Mouse (Mus musculus) midbrain, embryonic 13.5 days (tissue): ENCODE results near the gene Stxbp6. TPM values are rescaled to one million over a fixed set of nuclear protein-coding genes. Genes with fewer than 3 reads are reported as not detected.
A peak's percentile ranks its signal among the peaks of the same experiment; 100 is the strongest.

Experiments used
- ATAC-seq: fragments of 200-750 bp; cut with Nextera tagmentation; 2 replicates; pipeline ENCODE4 v1.8.0; 2017; ENCODE audit warnings: mild to moderate bottlenecking, moderate TSS enrichment, moderate library complexity
- H3K27ac ChIP-seq: fragments of 300-500 bp; sonication (generic); 2 replicates; pipeline ENCODE4 v1.5.1; 2015; ENCODE audit warnings: inconsistent platforms, mild to moderate bottlenecking, moderate library complexity
- H3K27me3 ChIP-seq: fragments of 300-500 bp; sonication (generic); 2 replicates; pipeline ENCODE4 v1.6.1; 2015; ENCODE audit warnings: mild to moderate bottlenecking, inconsistent platforms
- H3K36me3 ChIP-seq: fragments of 300-500 bp; sonication (generic); 2 replicates; pipeline ENCODE4 v1.6.1; 2015; ENCODE audit warnings: mild to moderate bottlenecking, inconsistent platforms
- H3K4me1 ChIP-seq: fragments of 300-500 bp; sonication (generic); replicated peaks from 2 replicates; pipeline ENCODE4 v1.6.1; 2015; ENCODE audit warnings: inconsistent platforms
- H3K4me2 ChIP-seq: fragments of 300-500 bp; sonication (generic); replicated peaks from 2 replicates; pipeline ENCODE4 v1.6.1; 2015; ENCODE audit warnings: moderate library complexity, mild to moderate bottlenecking, inconsistent platforms
- H3K4me3 ChIP-seq: fragments of 300-500 bp; sonication (generic); replicated peaks from 2 replicates; pipeline ENCODE4 v1.5.1; 2015; ENCODE audit warnings: mild to moderate bottlenecking, inconsistent platforms
- H3K9ac ChIP-seq: fragments of 300-500 bp; sonication (generic); replicated peaks from 2 replicates; pipeline ENCODE4 v1.6.1; 2015; ENCODE audit warnings: mild to moderate bottlenecking, inconsistent platforms
- H3K9me3 ChIP-seq: fragments of 300-500 bp; sonication (generic); 2 replicates; pipeline ENCODE4 v1.6.1; 2016; ENCODE audit warnings: mild to moderate bottlenecking, inconsistent platforms
- WGBS: fragments of 180-500 bp; shearing (Covaris S2); methylation state at CpG from one replicate; pipeline ENCODE4 v1.1.7; 2015; 5-methylcytosine and 5-hydroxymethylcytosine counted together
- polyA plus RNA-seq: library from polyadenylated mRNA; unstranded; fragments of >200 nt; fragmentation: Nextera tagmentation; extraction: Ambion mirVana; gene quantifications from 2 replicates; pipeline ENCODE4 v1.2.1, GENCODE M21; 2015

Stxbp6 gene
- polyA plus RNA-seq, 1 experiment from 2014 or later: 9.6 TPM

DNA sequence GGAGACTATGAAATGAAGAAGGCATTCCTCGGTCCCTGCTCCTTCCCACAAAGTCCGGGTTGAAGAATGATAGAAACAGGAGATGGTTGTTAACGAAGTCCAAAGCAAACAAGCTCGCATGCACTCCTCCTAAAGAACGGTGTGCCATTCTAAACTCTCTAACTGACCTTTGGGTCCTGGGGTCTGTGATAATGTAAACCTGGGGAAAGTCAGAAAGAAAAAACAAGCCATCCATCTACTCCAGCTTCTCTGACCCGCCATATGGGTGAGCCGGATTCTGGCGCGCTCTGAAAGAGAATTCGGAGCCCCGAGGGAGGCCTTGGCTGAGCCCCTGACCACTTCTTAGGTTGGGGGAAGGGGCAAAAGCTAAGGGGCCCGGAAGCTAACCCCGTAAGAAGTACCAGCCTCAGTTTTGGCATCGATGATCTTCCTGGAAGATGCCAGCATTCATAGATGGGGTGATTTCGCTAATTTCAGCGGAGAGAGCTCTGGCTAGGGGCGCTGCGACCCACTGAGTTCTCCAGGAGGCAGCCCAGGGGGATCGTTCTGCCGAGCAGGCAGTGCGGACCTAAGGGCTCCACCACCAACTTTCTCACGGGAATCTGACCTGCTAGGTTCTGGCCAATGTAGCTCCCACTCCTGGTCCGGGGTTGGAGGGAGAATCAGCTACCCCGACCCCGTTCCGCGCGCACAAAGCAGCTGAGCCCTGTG, 1.0 kb downstream of the Stxbp6 start:
- Histone ChIP-seq H3K27ac (peak overlapping the region; percentile 63; the same call in 1 of the 2 replicates), H3K36me3 (no peaks in the 10 kb centered on the region), H3K4me2 (peak overlapping the region; percentile 88), H3K4me1 (peaks cover 19% of the 10 kb centered on the region), H3K9me3 (no peaks in the 10 kb centered on the region), H3K9ac (peak overlapping the region; percentile 73), H3K4me3 (peak overlapping the region; percentile 68), H3K27me3 (peaks cover 2% of the 10 kb centered on the region; the same call in 1 of the 2 replicates)
- peak; percentile 24 for ATAC-seq
- under 1% methylated on average over 28 of the region's 28 CpGs for WGBS

DNA sequence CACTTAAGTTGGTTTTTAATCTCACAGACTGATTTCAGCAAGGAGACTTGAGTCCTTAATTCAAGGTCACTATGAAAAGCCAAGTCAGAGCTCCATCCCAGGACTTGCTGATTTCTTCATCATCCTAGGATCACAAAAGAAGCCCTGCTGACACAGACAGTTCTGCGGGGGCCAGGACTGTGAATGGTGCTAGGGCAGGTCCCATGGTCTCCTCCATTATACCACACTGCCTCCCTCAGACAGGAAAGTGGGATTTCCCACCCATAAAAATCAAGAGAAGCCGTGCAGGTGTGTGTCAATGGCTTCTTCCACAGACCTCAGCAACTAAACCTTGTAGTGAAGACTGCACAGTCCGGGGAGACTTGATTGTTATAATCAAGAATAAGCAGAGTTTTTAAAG, 2.3 kb downstream of the Stxbp6 start:
- ATAC-seq: no peak
- H3K27ac ChIP-seq: no peak overlapping the region
- H3K36me3 ChIP-seq: no peaks in the 10 kb centered on the region
- peaks cover 2% of the 10 kb centered on the region; the same call in 1 of the 2 replicates for H3K27me3 ChIP-seq
- no peak overlapping the region for H3K4me2 ChIP-seq
- H3K9ac ChIP-seq: no peak overlapping the region
- 49% methylated on average over 3 of the region's 3 CpGs for WGBS
- no peaks in the 10 kb centered on the region for H3K9me3 ChIP-seq
- no peak overlapping the region for H3K4me3 ChIP-seq
- H3K4me1 ChIP-seq: peaks cover 25% of the 10 kb centered on the region

DNA sequence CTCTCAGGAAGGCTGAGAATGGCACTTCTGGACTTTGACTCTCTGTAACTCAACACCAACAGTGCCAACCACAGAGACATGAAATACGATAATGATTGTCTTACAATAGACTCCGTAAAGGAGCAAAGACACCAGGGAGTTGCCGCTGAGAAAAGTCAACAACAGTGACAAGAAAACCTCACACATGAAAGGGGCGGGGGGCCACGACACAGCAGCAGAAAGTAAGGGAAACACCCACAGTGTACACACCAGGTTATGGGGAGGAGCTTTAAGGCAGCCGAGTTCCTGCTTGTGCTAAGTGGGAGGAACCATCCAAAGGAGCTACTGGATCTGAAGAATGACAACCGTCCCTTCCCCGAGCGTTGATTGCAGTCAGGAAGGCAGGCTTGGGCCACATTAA, 4.3 kb downstream of the Stxbp6 start:
- Histone ChIP-seq H3K9ac (no peak overlapping the region), H3K4me1 (peaks cover 33% of the 10 kb centered on the region), H3K9me3 (no peaks in the 10 kb centered on the region), H3K27ac (no peak overlapping the region), H3K36me3 (no peaks in the 10 kb centered on the region), H3K4me2 (no peak overlapping the region), H3K4me3 (no peak overlapping the region), H3K27me3 (no peaks in the 10 kb centered on the region)
- WGBS: 72% methylated on average over 9 of the region's 9 CpGs
- no peak for ATAC-seq

DNA sequence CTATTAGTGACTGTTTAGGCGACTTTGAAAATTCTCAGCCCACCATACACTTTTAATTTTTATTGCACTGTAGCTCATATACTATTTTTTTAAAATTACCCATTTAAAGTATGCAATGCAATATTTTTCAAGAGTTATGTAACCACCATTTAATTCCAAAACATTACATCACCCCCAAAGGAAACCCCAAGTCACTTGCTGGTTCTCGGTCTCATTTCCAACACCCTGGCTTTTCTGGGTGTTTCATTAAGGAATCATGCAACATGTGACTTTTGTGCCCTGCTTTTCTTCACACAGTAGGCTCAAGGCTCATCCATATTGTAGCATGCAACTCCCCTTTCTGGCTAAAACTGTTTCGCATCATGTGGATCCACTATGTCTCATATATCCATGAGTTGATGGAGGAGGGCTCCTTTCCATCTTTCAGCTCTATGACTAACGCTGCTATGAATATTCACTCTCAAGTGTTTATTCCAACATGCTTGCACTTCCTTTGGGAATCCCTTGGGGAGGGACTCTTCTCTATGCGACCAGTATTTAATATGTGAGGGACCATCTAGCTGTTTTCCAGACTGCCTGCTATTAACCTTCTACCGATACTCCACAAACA, 6.3 kb downstream of the Stxbp6 start:
- H3K27ac ChIP-seq: no peak overlapping the region
- 87% methylated on average over 6 of the region's 6 CpGs for WGBS

DNA sequence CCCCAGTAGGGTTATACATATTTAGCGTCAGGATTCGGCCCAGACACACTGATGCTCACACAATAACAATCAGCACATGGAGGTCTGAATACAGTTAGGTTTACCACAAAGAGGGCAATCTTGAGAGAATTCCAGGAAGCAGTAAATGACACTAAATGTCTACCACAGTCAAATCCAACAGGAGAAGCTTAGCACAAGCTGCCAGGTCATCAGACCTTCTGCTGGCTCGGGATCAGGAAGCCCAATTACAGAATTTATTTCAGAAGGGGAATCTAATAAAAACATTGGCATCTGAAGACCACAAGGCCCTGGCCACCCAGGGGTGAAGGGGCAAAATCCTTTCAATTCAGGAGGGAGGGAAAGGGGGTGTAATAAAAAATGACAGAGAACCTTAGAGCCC, 6.8 kb downstream of the Stxbp6 start:
- H3K4me3 ChIP-seq: no peak overlapping the region
- H3K36me3 ChIP-seq: no peaks in the 10 kb centered on the region
- H3K27ac ChIP-seq: no peak overlapping the region
- no peak overlapping the region for H3K9ac ChIP-seq
- ATAC-seq: peak; percentile 24
- 39% methylated on average over 3 of the region's 3 CpGs for WGBS
- peak overlapping the region; percentile 33; the same call in 1 of the 2 replicates for H3K4me2 ChIP-seq
- H3K9me3 ChIP-seq: 0 out of 2 replicates have a peak, but pooled peaks cover 3% of the 10 kb centered on the region
- H3K27me3 ChIP-seq: no peaks in the 10 kb centered on the region
- peaks cover 14% of the 10 kb centered on the region for H3K4me1 ChIP-seq

More for the DNA sequence above, 6.3 kb downstream of the Stxbp6 start:
- Histone ChIP-seq H3K36me3 (no peaks in the 10 kb centered on the region), H3K4me3 (no peak overlapping the region), H3K9ac (no peak overlapping the region), H3K9me3 (no peaks in the 10 kb centered on the region), H3K4me1 (peaks cover 19% of the 10 kb centered on the region), H3K4me2 (no peak overlapping the region), H3K27me3 (no peaks in the 10 kb centered on the region)
- ATAC-seq: no peak

DNA sequence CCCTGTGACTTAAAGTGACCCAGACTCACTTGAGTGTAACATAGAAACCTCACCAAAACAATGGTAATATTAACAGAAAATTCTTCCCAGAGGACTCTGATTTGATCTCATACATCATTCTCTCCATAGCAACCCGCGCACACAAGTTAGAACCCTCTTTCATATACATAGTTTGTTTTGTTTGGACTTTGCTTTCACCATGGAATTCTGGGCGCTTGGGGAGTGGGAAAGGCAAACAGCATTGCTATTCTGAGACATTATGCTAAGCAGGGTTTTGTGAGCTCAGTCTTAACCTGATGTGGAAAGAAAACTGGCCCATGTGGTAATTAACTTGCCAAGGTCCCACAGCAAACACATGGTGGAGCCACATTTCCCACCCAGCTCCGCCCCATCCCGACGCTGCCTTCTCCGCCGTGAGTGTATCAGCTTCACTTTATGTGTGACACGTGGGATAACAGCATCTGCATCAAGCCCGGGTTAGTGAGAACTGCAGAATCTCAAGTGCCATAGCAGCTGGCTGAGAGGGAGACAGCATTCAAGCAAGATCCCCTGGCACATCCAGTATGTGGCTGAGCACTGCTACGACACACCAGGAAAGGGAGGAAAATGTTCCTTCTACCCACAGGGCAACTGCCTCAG, 7.3 kb downstream of the Stxbp6 start:
- Histone ChIP-seq H3K9ac (no peak overlapping the region), H3K4me2 (peak overlapping the region; percentile 33), H3K9me3 (0 out of 2 replicates have a peak, but pooled peaks cover 3% of the 10 kb centered on the region), H3K36me3 (no peaks in the 10 kb centered on the region), H3K27me3 (no peaks in the 10 kb centered on the region), H3K4me1 (peaks cover 14% of the 10 kb centered on the region), H3K27ac (no peak overlapping the region), H3K4me3 (no peak overlapping the region)
- WGBS: 32% methylated on average over 11 of the region's 11 CpGs
- ATAC-seq: peak; percentile 77

DNA sequence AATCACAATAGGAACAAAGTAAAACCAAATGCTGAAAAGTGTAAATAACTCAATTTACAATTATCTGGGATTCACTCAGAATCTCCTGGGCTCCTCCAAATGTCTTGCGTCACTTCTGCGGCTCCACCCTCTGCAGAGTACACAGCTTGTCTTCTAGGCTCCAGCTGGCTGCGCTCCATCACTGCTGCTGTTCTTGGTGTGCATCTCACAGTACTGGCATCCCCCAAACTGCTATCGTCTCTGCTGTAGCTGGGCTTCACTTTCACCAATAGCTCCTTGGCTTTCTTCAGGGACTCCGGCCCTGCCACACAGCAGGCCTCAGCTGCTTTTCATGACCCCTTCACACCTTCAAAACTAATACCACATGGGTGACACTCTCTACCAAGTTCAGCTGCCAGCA, 10.9 kb downstream of the Stxbp6 start:
- H3K4me1 ChIP-seq: peaks cover 14% of the 10 kb centered on the region
- no peak for ATAC-seq
- H3K9me3 ChIP-seq: 0 out of 2 replicates have a peak, but pooled peaks cover 3% of the 10 kb centered on the region
- no peak overlapping the region for H3K9ac ChIP-seq
- no peaks in the 10 kb centered on the region for H3K36me3 ChIP-seq
- no peak overlapping the region for H3K4me3 ChIP-seq
- no peaks in the 10 kb centered on the region for H3K27me3 ChIP-seq
- no peak overlapping the region for H3K27ac ChIP-seq
- 91% methylated on average over 5 of the region's 5 CpGs for WGBS
- no peak overlapping the region for H3K4me2 ChIP-seq

DNA sequence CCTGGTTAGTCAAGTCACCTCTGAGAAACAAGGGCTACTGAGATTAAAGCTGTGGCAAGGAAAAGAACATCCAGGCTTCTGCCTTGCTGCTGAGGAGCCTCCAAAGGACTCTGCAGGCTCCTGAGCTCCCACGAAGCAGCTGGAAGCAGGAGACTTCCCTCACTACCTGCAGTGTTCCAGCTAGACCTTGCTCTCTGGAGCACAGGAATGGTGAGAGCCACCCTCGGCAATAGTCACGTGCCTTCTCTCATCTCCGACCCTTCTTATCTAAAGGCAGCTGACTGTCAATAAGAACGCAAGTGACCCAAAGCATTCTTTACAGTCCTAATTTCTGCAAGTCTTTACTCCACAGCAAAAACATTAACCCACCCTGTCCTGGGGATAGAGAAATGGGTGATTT, 13.2 kb downstream of the Stxbp6 start:
- no peak overlapping the region for H3K4me2 ChIP-seq
- no peak overlapping the region for H3K9ac ChIP-seq
- H3K27ac ChIP-seq: no peak overlapping the region
- H3K36me3 ChIP-seq: no peaks in the 10 kb centered on the region
- 82% methylated on average over 5 of the region's 5 CpGs for WGBS
- no peaks in the 10 kb centered on the region for H3K27me3 ChIP-seq
- no peak overlapping the region for H3K4me3 ChIP-seq
- H3K9me3 ChIP-seq: 0 out of 2 replicates have a peak, but pooled peaks cover 3% of the 10 kb centered on the region
- ATAC-seq: no peak
- H3K4me1 ChIP-seq: no peaks in the 10 kb centered on the region

DNA sequence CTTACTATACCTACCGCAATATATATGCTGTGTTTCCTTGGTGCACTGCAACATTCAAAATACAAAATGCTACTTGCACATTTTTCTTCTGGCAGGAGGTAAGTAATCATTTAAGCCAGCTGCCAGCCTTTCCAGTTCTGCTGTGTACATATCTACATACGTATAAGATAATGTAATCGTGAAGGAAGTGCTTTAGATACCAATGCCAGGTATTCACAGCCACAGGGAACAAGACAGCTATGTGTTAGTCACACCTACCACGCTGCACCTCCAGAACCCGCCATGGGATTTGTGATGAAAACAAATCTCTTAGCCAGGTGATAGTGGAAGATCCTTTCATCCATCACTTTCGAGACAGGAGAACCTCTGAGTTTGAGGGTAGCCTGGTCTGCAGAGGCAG, 13.7 kb downstream of the Stxbp6 start:
- H3K9me3 ChIP-seq: 0 out of 2 replicates have a peak, but pooled peaks cover 3% of the 10 kb centered on the region
- no peak overlapping the region for H3K4me2 ChIP-seq
- no peak overlapping the region for H3K4me3 ChIP-seq
- H3K36me3 ChIP-seq: no peaks in the 10 kb centered on the region
- no peak overlapping the region for H3K27ac ChIP-seq
- no peaks in the 10 kb centered on the region for H3K27me3 ChIP-seq
- no peaks in the 10 kb centered on the region for H3K4me1 ChIP-seq
- no peak for ATAC-seq
- 94% methylated on average over 6 of the region's 6 CpGs for WGBS
- H3K9ac ChIP-seq: no peak overlapping the region

DNA sequence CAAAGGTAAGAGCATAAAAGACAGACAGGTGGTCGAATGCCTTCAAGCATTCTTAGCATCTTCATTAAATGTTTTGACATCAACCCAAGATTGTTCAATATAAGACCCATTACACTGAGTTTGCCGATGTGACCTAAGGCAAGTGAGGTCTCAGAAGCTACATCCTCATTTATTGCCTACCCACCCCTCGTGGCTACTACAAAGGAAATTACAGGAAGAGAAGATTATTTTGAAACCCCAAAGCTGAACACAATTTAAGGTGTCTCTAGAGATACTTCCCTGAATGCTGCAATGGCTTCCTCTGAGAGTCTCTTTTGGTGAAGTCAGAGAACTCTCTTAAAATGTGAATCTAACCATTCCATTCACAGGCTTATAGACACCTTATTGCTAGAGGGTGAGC, 16.5 kb downstream of the Stxbp6 start:
- no peak overlapping the region for H3K4me3 ChIP-seq
- ATAC-seq: no peak
- no peak overlapping the region for H3K9ac ChIP-seq
- H3K27me3 ChIP-seq: no peaks in the 10 kb centered on the region
- no peak overlapping the region for H3K4me2 ChIP-seq
- 89% methylated on average over 3 of the region's 3 CpGs for WGBS
- no peaks in the 10 kb centered on the region for H3K36me3 ChIP-seq
- no peaks in the 10 kb centered on the region for H3K4me1 ChIP-seq
- H3K9me3 ChIP-seq: 0 out of 2 replicates have a peak, but pooled peaks cover 2% of the 10 kb centered on the region
- H3K27ac ChIP-seq: no peak overlapping the region

DNA sequence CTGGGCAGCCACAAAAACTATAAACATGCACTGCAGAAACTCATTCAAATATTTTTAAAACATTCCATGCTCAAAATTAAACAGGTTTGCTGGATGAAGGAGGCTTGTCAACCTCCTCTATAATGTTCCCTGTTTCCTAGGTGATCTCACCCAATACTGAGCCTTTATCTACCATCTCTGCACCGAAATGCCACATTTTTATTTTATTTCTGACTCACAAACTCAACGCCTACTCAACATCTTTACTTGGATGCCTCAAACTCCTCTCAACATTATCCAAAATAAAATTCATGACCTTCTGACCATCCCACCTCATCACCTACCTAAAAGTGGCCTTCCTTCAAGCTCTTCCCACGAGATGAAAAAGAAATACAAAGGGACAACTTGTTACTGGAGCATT, 18.1 kb downstream of the Stxbp6 start:
- no peaks in the 10 kb centered on the region for H3K36me3 ChIP-seq
- WGBS: 87% methylated on average over 3 of the region's 3 CpGs
- no peaks in the 10 kb centered on the region for H3K27me3 ChIP-seq
- no peaks in the 10 kb centered on the region for H3K4me1 ChIP-seq
- no peak for ATAC-seq
- no peaks in the 10 kb centered on the region for H3K9me3 ChIP-seq
- no peak overlapping the region for H3K4me2 ChIP-seq
- no peak overlapping the region for H3K27ac ChIP-seq
- no peak overlapping the region for H3K9ac ChIP-seq
- H3K4me3 ChIP-seq: no peak overlapping the region

DNA sequence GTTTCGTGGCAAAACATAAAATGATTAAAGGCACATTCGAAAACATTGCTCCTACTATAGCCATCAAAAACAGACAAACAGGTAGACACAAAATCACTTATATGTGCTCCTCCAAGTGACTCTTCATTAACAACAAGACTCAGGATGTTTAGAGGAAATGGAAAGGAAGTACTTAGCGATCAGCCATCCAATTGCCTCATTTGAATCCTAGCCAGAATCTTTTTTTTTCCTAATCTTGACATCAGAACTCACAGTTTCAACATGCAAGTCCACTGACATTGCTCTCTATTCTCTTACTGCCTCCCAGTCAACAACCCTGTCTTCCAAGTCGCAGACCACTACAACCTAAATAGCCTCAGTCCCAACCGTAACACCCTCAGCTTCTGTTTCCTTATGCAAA, 21.2 kb downstream of the Stxbp6 start:
- Histone ChIP-seq H3K9ac (no peak overlapping the region), H3K4me3 (no peak overlapping the region), H3K4me1 (no peaks in the 10 kb centered on the region), H3K36me3 (no peaks in the 10 kb centered on the region), H3K9me3 (no peaks in the 10 kb centered on the region), H3K27ac (no peak overlapping the region), H3K27me3 (no peaks in the 10 kb centered on the region), H3K4me2 (no peak overlapping the region)
- ATAC-seq: no peak
- 88% methylated on average over 5 of the region's 5 CpGs for WGBS
